Mouse (Mus musculus) CD4-positive, CD25-positive, alpha-beta regulatory T cell, adult 4 months (primary cell): Measurements from ENCODE around the gene Spred2. TPM values are rescaled to one million over a fixed set of nuclear protein-coding genes. Genes with fewer than 3 reads are reported as not detected.

Source experiments
- ATAC-seq: one replicate; pipeline ENCODE4 v1.8.0; 2017
- polyA plus RNA-seq, 2 experiments: library from polyadenylated mRNA; unstranded; fragments of 100-300 nt; shearing (Covaris generic); gene quantifications; one replicate each; pipeline ENCODE4 v1.2.1; 2017

Gene Spred2
- polyA plus RNA-seq, 2 experiments from 2014 or later, result 2.8 to 4.4 TPM

DNA sequence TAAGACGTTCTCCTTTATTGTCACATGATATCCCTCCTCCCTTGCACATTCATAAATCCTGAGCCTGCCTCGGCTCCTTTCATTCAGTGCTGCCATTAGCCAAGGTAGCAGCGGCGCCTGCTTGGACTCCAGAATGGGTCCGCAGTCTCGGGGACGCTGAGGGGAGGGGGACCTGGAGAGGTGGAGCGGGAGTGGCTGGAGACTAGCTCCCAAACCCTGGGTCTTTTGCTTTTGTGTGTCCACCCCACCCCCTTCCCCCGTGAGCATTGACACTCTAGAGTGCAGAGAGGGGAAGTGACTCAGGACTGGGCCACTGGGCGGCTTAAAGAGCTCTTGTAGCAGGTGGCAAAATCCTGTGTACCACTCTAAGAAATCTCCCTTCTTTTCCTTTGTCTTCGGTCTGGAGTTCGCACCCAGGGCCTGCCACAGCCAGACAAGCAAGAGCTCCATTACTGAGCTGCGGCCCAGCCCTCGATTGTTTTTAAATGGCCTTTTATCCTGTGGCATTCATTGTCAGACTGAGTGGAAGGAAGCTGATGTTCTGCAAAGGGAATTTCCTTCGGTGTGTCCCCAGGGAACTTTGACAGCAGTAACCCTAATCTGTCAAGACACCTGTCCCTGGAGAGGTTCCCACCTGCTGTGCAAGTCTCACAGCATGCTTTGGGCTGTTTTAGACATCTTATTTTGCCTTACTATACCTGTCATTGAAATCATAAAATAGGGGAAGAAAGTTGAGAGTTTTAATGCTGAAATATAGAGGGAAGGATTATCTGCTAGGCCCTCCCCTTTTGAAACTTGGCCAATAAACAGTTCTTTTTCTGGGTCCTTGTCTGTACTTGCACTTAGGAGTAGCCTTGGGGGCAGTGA is 2.0 kb downstream of the Spred2 start:
- ATAC-seq, result peak; percentile 30

DNA sequence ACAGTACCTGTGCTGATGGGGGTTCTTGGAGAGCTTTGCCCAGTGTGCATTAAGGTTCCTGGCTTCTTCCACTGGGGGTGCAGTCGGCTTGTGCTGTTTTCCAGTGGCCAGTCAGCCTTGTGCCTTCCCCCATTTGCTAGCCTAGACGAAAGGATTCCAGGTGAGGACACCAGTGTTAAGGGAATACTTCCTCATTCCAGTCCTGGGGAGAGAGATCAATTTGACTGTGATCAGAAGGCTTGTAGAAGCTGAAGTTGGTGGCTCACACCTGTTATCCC is 2.6 kb downstream of the Spred2 start:
- ATAC-seq, result no peak

DNA sequence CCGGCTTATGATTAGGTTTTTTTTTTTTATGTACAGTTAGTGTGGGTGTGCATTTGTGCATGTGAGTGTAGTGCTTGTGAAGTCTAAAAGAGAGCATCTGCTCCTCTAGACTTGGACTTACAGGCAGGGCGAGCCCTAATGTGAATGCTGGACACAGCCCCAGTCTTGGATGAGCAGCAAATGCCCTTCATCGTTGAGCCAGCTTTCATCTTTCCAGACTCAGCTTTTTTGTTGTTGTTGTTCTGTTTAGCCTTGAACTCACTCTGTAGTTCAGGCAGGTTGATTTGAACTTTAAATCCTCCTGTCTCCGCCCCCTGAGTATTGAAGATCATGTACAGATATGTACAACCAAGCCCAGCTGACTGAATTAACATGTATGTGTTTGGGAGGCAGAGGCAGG is 4.5 kb downstream of the Spred2 start:
- no peak for ATAC-seq

DNA sequence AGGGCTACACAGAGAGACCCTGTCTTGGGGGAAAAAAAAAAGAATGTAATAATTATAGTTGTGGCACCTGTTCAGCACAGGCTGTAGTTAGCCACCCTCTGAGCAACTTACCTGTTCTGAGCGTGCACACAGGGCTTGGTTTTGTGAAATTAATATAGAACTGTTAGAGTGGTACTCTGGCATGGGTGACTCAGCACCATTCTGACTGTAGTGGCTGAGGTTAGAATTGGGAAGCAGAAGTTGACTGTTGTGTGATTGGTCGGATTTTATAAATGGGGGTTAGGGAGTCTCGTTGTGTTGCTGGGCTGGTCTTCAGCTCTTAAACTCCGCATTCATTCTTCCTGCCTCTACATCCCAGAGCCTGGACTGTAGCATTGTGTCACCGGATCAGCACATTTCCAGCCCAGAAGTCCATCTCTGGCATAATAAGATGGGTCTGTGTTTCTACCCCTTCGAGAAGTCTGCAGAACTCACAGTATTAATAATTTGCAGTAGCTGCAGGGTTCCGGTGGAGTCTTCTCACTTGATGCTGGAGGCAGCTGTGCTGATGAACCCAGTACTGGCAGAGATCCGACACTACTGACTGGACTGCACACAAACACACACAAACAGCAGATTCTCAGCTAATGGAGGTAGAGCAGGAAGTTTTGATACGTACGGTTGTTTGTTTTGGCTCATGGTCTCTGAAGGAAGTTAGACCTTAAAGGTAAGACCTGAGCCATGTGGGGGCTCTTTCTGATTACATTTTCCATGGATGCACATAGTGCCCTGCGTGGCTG is 5.1 kb downstream of the Spred2 start:
- no peak for ATAC-seq

DNA sequence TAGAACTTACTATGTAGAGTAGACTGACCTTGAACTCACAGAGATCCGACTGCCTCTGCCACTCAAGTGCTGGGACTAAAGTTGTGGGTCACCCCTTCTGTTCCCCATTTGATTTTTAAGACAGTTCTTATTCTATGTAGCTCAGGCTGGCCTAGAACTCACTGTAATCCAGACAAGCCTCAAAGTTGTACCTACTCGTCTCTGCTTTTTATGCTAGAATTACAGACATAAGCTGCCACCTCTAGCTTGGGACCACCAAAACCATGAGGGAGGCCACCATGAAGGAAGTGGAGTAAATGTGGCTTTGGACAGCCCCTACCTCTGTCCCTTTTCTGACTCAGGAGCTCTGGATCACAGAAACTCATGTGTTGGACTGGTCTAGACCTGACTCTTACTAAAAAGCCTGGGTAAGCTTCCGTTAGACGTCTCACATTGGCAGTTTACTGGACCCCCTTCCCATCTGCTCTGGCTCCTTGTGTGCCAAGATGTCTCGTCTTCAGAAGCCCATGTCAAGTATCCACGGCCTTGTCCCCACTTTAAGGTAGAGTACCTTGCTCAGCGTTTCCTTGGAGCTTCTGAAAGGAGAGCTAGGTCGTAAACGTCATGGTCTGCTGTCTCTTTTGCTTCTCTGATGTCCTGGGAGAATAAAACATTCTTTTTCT is 7.5 kb downstream of the Spred2 start:
- ATAC-seq, result no peak

DNA sequence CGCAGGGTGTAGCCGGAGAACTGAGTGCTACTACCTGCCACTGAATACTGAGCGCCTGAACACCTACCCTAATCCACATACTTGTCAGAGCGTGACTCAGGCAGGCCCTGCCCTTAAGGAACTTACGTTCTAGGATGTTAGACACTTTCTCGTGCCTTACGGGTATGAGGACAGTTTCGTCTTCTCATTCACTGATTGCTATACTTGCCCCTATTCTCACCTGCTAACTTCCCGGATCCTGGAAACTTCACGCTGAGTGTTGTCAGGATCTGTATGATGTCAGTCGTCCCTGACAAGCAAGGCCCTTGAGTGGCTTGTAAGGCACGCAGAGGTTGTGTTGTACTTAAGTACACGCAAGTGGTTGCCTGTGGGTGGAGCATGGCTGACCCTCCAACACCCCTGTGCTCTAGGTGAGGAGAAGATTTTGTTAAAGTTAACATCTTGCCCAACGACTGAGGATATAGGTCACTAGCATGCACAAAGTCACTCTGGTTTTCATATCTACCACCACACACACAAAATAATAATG is 8.9 kb downstream of the Spred2 start:
- no peak for ATAC-seq

DNA sequence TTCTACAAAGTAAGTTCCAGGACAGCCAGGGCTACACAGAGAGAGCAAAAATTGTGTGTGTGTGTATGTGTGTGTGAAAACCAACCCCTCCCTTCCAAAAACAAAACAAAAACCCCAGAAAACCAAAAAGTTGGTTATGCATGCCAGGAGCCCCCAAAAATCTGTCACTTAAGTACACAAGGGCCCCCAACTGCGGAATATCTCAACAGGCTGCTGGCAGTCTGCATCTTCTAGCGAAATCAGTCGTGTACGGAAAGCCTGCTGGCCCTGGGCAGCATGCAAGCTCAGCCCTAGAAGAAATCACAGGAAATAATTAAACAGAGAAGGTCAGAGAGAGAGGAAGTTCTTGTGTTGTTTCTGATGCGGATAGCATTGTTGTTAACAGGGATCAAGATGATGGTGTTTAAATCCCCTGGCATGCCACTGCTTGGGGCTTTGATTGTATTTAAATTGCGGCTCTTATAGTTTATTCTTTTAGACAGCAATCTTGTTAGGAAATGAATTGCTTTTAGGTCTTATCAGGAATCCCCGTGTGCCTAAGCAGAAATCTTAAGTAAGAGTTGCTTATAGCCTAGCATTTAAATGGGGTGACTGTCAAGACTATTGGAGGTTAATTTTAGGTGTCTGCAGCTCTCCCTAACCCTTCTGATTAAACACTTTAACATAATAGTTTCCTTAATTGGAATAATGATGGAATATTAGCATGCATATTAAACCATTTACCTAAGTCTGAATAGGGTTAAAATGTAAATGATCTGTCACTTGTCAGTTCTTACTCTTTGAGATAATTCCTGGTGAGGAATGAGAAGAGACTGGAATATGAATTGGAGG is 11.6 kb downstream of the Spred2 start:
- no peak for ATAC-seq

DNA sequence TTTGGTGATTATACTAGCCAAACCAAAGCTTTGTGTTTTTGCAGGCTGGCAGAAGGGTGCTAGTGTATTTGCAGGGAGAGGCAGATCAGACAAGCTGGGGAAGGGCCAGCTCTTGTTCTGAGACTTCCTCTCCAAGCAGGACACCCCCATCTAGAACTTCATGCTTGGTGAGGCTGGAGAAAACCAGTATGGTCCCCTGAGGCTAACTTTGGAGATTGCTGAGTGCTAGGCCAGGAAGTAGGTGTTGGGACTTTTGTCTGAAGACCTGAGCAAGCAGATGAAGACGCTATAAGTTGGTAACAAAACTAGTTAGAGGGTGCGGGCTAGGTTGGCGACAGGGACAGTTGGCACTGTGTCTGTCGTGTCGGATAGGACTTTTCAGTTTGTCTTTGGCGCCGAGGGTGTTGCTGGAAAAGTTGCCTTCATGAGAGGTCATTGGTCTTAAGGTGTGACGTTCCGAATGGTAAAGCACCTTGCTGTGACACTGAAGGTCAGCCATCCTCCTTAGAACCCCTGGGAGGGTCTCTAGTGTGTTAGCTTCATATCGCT is 14.4 kb downstream of the Spred2 start:
- ATAC-seq, result no peak

DNA sequence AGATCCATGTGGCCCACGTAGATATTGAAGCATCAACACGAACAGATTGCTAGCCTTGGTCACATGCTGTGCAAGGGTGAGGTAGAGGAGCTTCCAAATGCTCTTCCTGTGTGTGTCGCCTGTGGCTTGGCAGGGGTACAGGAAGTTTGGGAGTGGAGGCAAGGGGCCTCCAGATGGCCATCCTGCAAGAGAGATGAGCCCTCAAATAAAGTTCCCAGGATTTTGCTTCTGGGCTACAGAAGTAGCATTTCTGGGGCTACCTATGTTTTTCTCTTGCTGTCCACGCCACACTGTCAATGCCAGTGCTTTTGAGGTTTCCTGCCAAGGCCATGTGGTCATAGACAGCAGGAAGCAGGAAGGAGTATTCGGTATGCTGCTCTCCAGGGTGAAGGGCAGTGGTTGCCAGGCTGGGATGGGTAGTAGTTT is 15.1 kb downstream of the Spred2 start:
- ATAC-seq, result no peak

DNA sequence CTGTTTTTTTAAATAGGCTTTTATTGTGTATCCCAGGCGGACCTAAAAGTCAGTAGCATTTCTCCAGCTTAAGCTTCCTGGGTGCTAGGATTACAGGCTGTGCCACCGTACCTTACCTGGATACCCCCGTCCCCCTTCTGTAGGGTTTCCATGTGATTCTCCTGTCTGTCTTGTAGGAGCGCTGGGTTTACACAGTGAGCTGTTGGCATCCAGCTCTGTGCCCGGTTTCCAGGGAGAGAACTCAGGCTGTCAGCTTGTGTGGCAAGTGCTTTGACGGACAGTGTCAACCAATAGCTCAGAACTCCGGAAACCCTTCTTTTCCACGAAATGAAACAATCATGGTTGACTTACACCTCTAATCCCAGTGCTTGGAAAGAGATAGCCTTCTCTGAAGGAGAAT is 15.7 kb downstream of the Spred2 start:
- ATAC-seq, result no peak

DNA sequence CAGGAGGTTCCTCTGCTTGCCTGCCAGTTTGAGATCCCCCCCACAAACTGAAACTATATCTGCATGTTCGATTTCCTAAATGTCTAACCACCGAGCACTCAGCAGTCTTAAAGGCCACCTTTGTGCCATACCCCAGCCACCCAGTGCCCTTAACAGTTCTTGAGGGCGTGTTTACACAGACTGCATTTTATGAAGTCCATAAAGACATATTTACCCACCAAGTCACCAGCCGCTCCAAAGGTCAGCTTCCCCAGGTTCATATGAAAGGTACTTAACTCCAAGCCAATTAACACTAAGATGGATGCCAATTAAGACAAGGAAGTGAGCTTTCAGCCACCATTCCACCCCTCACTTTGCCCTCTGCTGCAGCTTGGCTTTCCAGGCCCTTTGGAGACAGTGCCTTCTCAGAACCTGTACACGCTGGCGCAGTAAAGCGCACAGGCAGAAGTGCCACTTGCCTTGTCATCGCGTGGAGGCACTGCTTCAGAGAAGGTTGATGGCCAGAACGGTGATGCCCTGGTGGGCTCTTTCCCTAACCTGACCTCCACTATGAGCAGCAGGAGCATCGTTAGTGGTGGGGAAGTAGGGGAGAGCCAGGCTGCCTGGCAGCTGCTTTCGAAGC is 17.1 kb downstream of the Spred2 start:
- no peak for ATAC-seq

DNA sequence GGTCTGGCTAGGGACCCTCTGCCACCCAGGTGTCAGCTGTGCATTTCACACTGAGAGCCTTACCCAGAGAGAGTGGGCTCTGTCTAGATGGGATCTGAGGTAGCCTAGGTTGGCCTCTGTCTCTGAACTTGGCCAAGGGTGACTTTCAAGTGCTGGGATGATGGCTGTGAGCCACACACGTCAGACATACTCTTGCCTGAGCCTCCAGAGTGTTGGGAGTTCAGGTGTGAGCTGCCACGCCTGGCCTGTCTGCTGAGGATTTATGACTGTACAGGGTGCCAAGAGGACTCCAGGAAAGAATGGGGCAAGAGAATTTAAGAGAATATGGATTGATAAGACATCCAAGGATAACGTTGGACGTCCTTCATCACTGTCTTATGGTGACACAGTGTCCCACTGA is 17.8 kb downstream of the Spred2 start:
- ATAC-seq, result no peak

DNA sequence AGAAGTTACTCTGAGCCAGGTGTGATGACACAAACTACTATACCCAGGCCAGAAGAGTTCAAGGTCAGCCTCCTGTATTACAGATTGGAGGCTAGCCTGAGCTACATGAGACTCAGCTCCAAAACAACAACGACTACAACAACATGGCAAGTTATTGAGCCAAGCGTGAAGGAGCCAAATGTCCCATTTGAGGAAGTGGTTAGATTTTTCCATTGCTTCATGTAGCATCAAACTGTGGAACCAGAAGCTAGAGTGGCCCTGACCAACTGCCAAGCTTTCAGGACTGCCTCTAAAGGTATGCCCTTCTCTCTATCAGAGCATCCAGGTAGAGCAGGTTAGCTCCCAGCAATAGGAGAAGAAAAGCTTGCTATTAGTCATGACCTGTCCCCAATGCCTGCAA is 19.6 kb downstream of the Spred2 start:
- ATAC-seq, result no peak

DNA sequence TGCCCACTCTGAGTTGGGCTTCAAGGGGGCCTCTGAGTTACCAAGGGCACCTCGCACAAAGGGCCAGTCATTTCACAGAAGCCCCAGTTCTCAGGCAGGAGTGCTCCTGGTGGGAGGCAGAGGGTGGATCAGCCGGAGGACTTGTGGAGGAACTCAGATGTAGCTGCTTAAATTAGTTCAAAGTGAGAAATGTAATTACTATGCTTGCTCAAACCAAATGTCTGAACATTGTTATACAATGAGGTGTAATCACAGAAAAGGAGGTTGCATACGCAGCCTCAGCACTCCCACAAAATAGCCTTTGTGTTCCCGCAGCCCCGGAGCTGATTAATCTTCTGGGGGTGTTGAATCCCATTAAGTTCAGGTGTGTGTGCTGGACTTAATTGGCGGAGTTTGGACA is 20.5 kb downstream of the Spred2 start:
- ATAC-seq, result no peak

DNA sequence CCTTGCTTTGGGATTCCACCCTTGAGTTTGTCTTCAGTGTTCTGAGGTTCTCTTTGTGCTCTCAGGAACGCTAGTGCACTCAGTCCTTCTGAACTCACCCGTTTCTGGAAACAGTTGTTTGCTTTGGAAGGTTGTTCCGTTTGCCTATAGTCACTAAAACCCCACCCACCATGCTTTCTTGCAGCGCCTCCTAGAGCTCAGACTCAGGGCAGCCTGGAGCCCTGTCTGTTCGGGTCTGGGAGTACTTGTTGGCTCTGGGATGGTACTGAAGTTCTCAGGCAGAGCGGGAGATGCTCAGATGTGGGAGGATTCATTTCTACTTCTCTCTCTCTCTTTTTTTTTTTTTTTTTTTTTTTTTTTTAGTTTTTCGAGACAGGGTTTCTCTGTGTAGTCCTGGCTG is 22.5 kb downstream of the Spred2 start:
- ATAC-seq, result no peak

DNA sequence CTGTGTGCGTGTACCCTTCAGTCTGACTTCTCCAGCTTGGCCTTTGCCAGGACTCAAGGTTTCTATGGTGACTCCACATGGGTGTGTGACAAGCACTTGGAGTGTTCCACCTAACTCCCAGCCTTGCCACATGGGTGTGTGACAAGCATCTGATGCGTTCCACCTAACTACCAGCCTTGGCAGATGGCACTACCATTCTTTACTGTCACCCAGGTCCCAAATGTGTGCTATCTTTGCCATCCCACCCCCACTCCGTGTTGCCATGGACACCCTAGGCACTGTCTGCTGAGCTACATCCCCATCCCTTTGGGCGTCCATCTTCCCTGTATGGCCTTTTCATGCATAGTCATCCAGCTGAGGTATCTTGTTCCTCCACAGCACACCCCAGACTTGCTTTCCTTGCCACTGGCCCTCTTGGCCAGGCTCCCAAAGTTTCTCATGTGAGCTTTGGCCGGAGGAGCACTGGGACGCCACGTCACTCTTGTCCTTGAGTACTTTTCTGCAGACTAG is 23.5 kb downstream of the Spred2 start:
- no peak for ATAC-seq

DNA sequence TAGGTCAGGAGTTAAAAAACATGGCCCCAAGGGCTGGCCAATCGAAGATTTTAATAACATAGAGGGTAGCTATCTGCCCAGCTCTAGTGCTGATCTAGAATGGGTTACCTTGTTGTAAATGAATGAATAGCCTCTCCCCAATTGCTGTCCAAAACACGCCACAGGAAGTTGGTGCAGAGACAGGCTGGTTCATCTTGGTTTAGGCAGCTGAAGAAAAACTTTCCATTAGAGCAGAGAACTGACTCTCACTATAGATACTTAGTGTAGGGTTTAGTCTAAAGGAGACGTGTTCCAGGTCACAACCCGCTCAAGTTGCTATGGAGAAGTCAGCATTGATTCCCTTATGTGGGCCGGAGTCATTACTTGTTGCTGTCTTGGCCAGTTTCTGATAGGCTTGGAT is 25.6 kb downstream of the Spred2 start:
- ATAC-seq, result peak; percentile 69

DNA sequence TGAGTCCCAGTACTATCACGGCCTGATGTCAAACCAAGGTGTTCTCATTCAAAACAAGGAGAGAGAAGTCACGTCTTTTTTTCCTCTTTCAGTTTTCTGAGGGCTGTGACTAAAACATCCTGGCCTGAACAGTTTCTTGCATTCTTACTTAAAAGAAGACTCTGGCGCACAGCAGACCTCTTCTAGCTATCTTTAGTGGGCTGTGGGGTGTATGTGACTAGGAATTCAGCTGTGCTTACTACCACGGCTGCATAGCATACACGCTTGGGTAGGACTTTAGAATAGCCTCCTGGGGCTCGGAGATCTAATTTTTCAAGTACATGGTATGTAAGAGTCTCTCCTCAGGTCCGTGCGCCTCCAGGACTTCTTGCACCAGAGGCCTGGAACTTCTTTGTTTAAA is 26.0 kb downstream of the Spred2 start:
- ATAC-seq, result peak; percentile 36

DNA sequence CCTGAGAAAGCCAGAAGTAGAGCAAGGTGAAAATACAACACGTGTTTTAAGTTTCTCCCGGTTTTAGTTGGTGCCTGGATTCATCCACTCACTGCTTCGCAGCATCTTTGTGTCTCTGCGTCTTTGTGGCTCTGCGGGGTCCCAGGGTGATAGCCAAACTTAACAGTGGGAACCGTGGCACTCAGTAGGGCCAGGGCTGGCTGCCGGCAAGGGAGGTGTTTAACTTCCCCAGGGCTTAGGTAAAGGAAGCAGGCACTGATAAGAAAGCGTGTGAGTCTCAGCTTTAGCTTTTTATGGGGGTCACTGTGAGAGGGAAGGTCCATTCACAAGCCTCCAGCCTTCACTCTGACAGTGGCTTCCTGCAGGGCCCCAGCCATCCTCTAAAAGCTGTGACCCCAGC is 28.8 kb downstream of the Spred2 start:
- no peak for ATAC-seq

DNA sequence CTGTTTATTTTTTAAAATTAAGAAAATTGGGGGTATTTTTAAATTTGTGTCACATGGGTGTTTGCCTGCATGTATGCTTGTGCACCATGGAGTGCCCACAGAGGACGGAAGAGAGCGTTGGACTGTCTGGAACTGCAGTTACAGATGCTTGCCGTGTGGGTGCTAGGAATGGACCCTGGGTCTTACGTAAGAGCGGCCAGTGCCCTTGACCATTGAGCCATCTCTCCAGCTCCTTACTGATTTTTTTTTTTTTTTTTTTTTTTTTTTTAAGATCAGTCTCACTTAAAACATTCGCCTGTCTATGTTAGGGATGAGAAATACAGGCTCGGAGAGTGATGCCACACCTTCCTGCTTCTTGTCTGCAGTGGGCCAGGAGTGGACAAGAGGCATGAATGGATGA is 29.7 kb downstream of the Spred2 start:
- no peak for ATAC-seq

DNA sequence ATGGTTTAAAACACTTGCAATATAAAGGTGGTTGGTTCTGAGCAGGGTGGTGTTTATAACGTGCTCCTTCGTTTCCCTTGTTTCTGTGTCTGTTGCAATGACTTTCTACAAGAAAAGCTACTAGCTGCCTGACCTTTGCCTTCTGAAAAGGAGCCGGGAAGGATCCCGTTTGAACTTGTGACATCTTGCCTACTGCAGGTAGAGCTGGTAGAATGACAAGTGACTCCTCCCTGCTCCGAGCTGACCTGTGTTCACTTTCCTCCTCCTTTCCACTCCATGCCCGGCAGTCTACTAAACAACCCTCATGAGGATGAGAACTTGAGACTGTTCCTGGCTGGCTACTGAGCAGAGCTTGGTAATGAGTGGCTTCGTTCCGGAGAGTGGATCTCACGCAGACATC is 30.9 kb downstream of the Spred2 start:
- no peak for ATAC-seq

DNA sequence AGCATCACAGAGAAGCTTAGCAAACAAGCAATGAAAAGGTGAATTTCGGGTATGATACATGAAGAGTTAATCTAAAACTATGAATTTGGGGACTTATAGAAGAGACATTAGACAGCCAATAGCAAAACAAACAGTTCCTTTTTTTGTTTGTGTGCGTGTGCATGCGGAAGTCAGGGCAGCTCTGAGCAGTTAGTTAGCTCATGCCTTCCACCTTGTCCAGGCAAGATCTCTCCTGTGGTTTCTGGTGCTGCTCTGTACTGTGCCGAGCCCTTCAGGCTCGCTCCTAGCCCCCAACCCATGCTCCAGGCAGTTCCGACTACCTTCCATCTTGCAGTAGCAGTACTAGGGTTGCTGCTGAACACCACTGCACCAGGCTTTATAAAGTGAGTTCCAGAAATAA is 31.5 kb downstream of the Spred2 start:
- no peak for ATAC-seq
